Mouse (Mus musculus) liver, postnatal 0 days (tissue): ENCODE measurements around the gene Atxn1.

ENCODE experiments used
- CTCF ChIP-seq: sonication (generic); IDR thresholded peaks from 2 replicates; pipeline ENCODE4 v1.5.1; 2016; ENCODE audit warnings: antibody characterized with exemption, low read depth
- EP300 ChIP-seq: IDR thresholded peaks from 2 replicates; pipeline ENCODE4 v1.6.1; 2016; ENCODE audit warnings: antibody characterized with exemption, low read depth, mild to moderate bottlenecking

DNA sequence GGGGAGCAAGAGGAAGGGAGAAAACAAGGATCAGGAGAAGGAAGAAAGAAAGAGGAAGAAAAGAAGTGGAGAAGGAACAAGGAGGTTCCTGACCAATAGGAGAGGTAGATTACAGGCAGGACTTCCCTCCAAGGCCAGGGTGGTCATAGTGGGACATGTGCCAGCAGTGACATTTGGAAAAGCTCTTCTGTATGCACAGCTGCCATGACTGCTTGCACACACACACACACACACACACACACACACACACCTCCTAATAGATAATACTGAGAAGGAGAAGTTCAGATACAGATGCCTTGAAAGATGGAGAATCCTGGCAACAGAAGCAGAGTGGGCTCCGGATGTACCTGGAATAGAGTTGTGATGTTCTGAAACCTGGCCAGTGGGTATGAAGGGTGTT, 189.3 kb downstream of the Atxn1 start:
- no peak for TF ChIP-seq CTCF
- no peak for TF ChIP-seq EP300
